Comparison of ENCODE assay signal across 22 mouse cellular contexts in the genomic region with DNA sequence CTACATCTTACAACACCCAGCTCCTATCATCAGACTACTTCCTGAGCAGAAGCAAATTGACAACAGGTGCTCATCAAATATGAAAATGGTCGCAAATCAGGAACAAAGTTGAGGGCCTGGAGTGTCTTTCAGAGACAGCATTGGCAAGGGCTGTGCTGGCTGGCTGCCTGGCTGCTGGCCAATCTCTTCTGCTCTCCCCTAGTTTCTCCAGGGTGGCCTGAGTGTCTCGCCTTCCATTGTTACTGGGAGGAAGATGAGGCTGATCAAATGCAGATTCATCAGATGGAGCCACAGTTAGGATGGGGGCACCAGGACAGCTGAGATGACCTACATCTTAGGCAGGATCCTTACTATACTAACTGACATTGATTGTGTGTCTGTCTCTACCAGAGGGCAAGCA.
DNase-seq lines count a peak whose midpoint lies in the region; ATAC-seq and TF ChIP-seq lines count a peak whose summit lies in the region.
"Had no signal": no experiment of that assay in that cellular context is flagged by ENCODE, and none has a peak within 500 bp of the region (broad histone marks: within the 10 kb centered on the region; RNA-seq: fewer than 3 reads in every experiment).

No protein-coding gene starts in this region.

- no peak for TF ChIP-seq CTCF in lung, embryonic 14.5 days (IDR thresholded peaks at IDR 0.05; ENCODE audit: low read depth)

- WGBS in hindbrain, embryonic 13.5 days = 52% methylated on average over 2 of the region's 2 CpGs
- 49% methylated on average over 2 of the region's 2 CpGs for WGBS in hindbrain, embryonic 16.5 days
- 19% methylated on average over 2 of the region's 2 CpGs for WGBS in lung, embryonic 14.5 days

- no peak for ATAC-seq in hindbrain, embryonic 13.5 days (ENCODE audit: low FRiP score)
- ATAC-seq in hindbrain, embryonic 16.5 days = no peak
- no peak for ATAC-seq in lung, embryonic 14.5 days (ENCODE audit: insufficient read depth)
- ATAC-seq: intestine, embryonic 16.5 days; liver, postnatal 0 days had no signal

- H3K4me1 ChIP-seq in hindbrain, embryonic 13.5 days (replicated peaks) = peaks cover 62% of the 10 kb centered on the region
- H3K4me1 ChIP-seq in hindbrain, embryonic 16.5 days (ENCODE audit: control insufficient read depth, insufficient read depth, low read depth, low read length) = peaks cover 14% of the 10 kb centered on the region
- H3K4me1 ChIP-seq in lung, embryonic 14.5 days (ENCODE audit: insufficient read depth) = peaks cover 33% of the 10 kb centered on the region

- no peak overlapping the region for H3K4me3 ChIP-seq in hindbrain, embryonic 13.5 days
- H3K4me3 ChIP-seq in hindbrain, embryonic 16.5 days (ENCODE audit: low read length) = no peak overlapping the region
- H3K4me3 ChIP-seq in lung, embryonic 14.5 days (ENCODE audit: low read depth, low read length) = no peak overlapping the region
- H3K4me3 ChIP-seq: heart, adult 2 months; heart, embryonic 13.5 days; hindbrain, embryonic 15.5 days; left cerebral cortex, adult 2 months; neural tube, embryonic 12.5 days had no signal

- H3K36me3 ChIP-seq in hindbrain, embryonic 13.5 days = no peaks in the 10 kb centered on the region
- no peaks in the 10 kb centered on the region for H3K36me3 ChIP-seq in hindbrain, embryonic 16.5 days (ENCODE audit: control insufficient read depth, insufficient read depth, low read length)
- H3K36me3 ChIP-seq in lung, embryonic 14.5 days (ENCODE audit: insufficient read depth) = no peaks in the 10 kb centered on the region
- H3K36me3 ChIP-seq: heart, embryonic 13.5 days; hindbrain, embryonic 15.5 days; neural tube, embryonic 12.5 days had no signal

- no peaks in the 10 kb centered on the region for H3K27me3 ChIP-seq in hindbrain, embryonic 13.5 days
- no peaks in the 10 kb centered on the region for H3K27me3 ChIP-seq in hindbrain, embryonic 16.5 days (replicated peaks; ENCODE audit: control insufficient read depth, insufficient read depth, low read length)
- no peaks in the 10 kb centered on the region for H3K27me3 ChIP-seq in lung, embryonic 14.5 days (ENCODE audit: insufficient read depth, low read length)
- H3K27me3 ChIP-seq: heart, embryonic 13.5 days; neural tube, embryonic 12.5 days had no signal

- H3K9me3 ChIP-seq in hindbrain, embryonic 13.5 days = no peaks in the 10 kb centered on the region
- no peaks in the 10 kb centered on the region for H3K9me3 ChIP-seq in hindbrain, embryonic 16.5 days (ENCODE audit: control insufficient read depth, low read length)
- H3K9me3 ChIP-seq in lung, embryonic 14.5 days (ENCODE audit: low read depth, low read length) = peaks cover 5% of the 10 kb centered on the region; the same call in 1 of the 2 replicates
- H3K9me3 ChIP-seq: hindbrain, embryonic 15.5 days; neural tube, embryonic 12.5 days had no signal

- H3K4me2 ChIP-seq in hindbrain, embryonic 13.5 days = no peak overlapping the region
- no peak overlapping the region for H3K4me2 ChIP-seq in hindbrain, embryonic 16.5 days (ENCODE audit: low read length)
- H3K4me2 ChIP-seq in lung, embryonic 14.5 days = no peak overlapping the region
- H3K4me2 ChIP-seq: heart, embryonic 13.5 days; hindbrain, embryonic 15.5 days; liver, embryonic 11.5 days; midbrain, embryonic 11.5 days; neural tube, embryonic 12.5 days had no signal

- no peak overlapping the region for H3K9ac ChIP-seq in hindbrain, embryonic 13.5 days
- H3K9ac ChIP-seq in hindbrain, embryonic 16.5 days (ENCODE audit: low read depth, low read length) = no peak overlapping the region
- H3K9ac ChIP-seq in lung, embryonic 14.5 days = no peak overlapping the region
- H3K9ac ChIP-seq: heart, embryonic 13.5 days; hindbrain, embryonic 15.5 days; liver, postnatal 0 days; neural tube, embryonic 12.5 days had no signal

- DNase-seq in cerebellum, postnatal 10 days = peak; percentile 57 to 63
- no peak for DNase-seq in cerebellum, adult 8-10 months
- DNase-seq in lung, embryonic 14.5 days = peak; percentile 69
- DNase-seq in lung, postnatal 36 days = no peak
- peak; percentile 52 for DNase-seq in testis, postnatal 10 days (ENCODE audit: low spot score)
- no peak for DNase-seq in testis, postnatal 14 days (ENCODE audit: low spot score)
- DNase-seq: adrenal gland, postnatal 25 days; gastrocnemius, postnatal 36 days; heart, adult 2 months; heart, postnatal 14 days; liver, postnatal 0 days; thymus, postnatal 25 days had no signal

- H3K27ac ChIP-seq in hindbrain, embryonic 13.5 days = 0 out of 2 replicates have a peak overlapping the region, but pooled peaks have one; percentile 30
- no peak overlapping the region for H3K27ac ChIP-seq in hindbrain, embryonic 16.5 days (ENCODE audit: low read depth, low read length)
- H3K27ac ChIP-seq in lung, embryonic 14.5 days (ENCODE audit: low read depth) = peak overlapping the region; percentile 86; the same call in 1 of the 2 replicates
- H3K27ac ChIP-seq: heart, adult 2 months; hindbrain, embryonic 15.5 days; left cerebral cortex, adult 2 months; macrophage; neural tube, embryonic 12.5 days had no signal

Comparison
In these comparisons a context has a peak if more than half of its experiments do, and no peak if none do; other contexts are left out.
1. DNase-seq: peak in cerebellum, postnatal 10 days (2 of 2), lung, embryonic 14.5 days (single experiment) and testis, postnatal 10 days (single experiment); none in cerebellum, adult 8-10 months (single experiment), lung, postnatal 36 days (single experiment) and testis, postnatal 14 days (single experiment).